Mouse (Mus musculus) hindbrain, embryonic 12.5 days (tissue): ENCODE data around the gene Acad11. TPM values are rescaled to one million over a fixed set of nuclear protein-coding genes. Genes with fewer than 3 reads are reported as not detected.

Experiments
- ATAC-seq: fragments of 200-750 bp; cut with Nextera tagmentation; 2 replicates; pipeline ENCODE4 v1.8.0; 2017; ENCODE audit warnings: moderate TSS enrichment; ENCODE audit not compliant: low FRiP score
- H3K27ac ChIP-seq: fragments of 300-500 bp; sonication (generic); 2 replicates; pipeline ENCODE4 v1.5.1; 2016; ENCODE audit warnings: mild to moderate bottlenecking
- H3K27me3 ChIP-seq: fragments of 300-500 bp; sonication (generic); 2 replicates; pipeline ENCODE4 v1.6.1; 2016; ENCODE audit warnings: mild to moderate bottlenecking
- H3K36me3 ChIP-seq: fragments of 300-500 bp; sonication (generic); 2 replicates; pipeline ENCODE4 v1.6.1; 2016; ENCODE audit warnings: mild to moderate bottlenecking
- H3K4me1 ChIP-seq: fragments of 300-500 bp; sonication (generic); 2 replicates; pipeline ENCODE4 v1.6.1; 2016
- H3K4me2 ChIP-seq: fragments of 300-500 bp; sonication (generic); replicated peaks from 2 replicates; pipeline ENCODE4 v1.6.1; 2016; ENCODE audit warnings: mild to moderate bottlenecking
- H3K4me3 ChIP-seq: fragments of 300-500 bp; sonication (generic); 2 replicates; pipeline ENCODE4 v1.5.1; 2016; ENCODE audit warnings: mild to moderate bottlenecking
- H3K9ac ChIP-seq: fragments of 300-500 bp; sonication (generic); 2 replicates; pipeline ENCODE4 v1.6.1; 2016; ENCODE audit warnings: mild to moderate bottlenecking, moderate library complexity
- H3K9me3 ChIP-seq: fragments of 300-500 bp; sonication (generic); replicated peaks from 2 replicates; pipeline ENCODE4 v1.6.1; 2016; ENCODE audit warnings: mild to moderate bottlenecking
- WGBS: fragments of 180-500 bp; shearing (Covaris S2); methylation state at CpG from one replicate; pipeline ENCODE4 v1.1.7; 2016; 5-methylcytosine and 5-hydroxymethylcytosine counted together
- polyA plus RNA-seq: library from polyadenylated mRNA; unstranded; fragments of >200 nt; fragmentation: Nextera tagmentation; extraction: Ambion mirVana; gene quantifications from 2 replicates; pipeline ENCODE4 v1.2.1, GENCODE M21; 2016

The Acad11 gene
- polyA plus RNA-seq, 1 experiment from 2014 or later = 9.5 TPM

DNA sequence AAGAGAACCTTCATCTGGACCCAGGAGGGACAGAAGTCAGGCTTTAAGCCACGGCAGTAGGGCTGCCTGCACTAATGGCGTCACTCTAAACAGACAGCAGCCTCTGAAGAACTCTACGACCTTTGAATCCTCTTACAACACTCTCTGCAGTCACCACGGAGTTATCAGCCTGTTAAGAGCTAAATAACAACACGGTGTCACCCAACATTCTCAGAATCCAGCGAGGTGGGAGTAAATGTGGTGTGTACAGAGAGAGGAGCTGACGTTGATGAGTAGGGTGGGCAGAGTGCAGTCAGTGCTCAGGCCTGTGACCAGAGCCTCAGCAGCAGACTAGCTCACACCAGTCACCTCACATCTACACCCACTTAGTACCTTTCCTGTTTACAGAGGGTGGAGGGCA, 97.9 kb downstream of the Acad11 start:
- peaks cover 96% of the 10 kb centered on the region for H3K36me3 ChIP-seq
- H3K9ac ChIP-seq = no peak overlapping the region
- no peak overlapping the region for H3K4me2 ChIP-seq
- no peak overlapping the region for H3K4me3 ChIP-seq
- no peak for ATAC-seq
- H3K9me3 ChIP-seq = no peaks in the 10 kb centered on the region
- no peaks in the 10 kb centered on the region for H3K27me3 ChIP-seq
- no peak overlapping the region for H3K27ac ChIP-seq
- WGBS = 95% methylated on average over 7 of the region's 7 CpGs
- no peaks in the 10 kb centered on the region for H3K4me1 ChIP-seq

DNA sequence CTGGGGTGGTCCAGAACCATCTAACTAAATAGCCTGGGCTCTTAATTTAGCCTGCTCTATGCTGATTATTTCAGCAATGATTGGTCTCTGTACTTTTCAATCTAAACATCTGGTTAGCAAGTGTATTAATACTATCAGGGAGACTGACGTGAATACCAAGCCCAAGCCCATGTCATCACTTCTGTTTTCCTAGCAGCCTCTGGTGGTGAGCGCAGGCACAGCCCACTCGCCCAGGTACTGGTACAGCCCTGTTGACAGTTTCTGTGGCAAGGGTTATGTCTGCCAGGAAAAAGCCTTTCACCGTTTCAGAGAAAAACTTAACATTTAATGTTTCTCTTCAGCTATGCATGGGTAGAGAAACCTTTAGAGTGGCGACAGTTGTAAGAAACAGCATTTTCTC, 101.0 kb downstream of the Acad11 start:
- no peaks in the 10 kb centered on the region for H3K4me1 ChIP-seq
- WGBS = 88% methylated on average over 5 of the region's 5 CpGs

DNA sequence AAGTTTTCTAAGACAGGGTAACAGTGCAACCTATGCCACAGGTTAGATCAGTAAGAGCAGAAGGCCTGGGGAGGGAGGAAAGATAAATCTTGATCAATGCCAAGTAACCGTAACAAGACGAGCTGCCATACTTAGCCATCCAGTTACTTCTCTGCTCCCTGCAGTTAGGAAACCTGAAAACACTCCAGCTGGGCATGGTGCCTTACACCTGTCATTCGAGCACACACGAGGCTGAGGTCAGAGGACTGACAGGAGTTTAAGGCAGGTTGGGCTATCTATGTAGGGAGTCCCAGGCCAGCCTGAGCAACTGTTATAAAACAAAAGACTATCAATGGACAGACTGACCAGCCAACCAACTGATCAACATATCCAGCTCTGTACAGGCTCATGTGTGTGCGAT, 102.7 kb downstream of the Acad11 start:
- H3K9me3 ChIP-seq = no peaks in the 10 kb centered on the region
- no peak overlapping the region for H3K27ac ChIP-seq
- no peak overlapping the region for H3K9ac ChIP-seq
- H3K4me1 ChIP-seq = no peaks in the 10 kb centered on the region
- H3K4me3 ChIP-seq = no peak overlapping the region
- no peak for ATAC-seq
- H3K36me3 ChIP-seq = peaks cover 80% of the 10 kb centered on the region
- 95% methylated on average over 5 of the region's 5 CpGs for WGBS
- H3K4me2 ChIP-seq = no peak overlapping the region
- H3K27me3 ChIP-seq = no peaks in the 10 kb centered on the region

More for the DNA sequence above, 101.0 kb downstream of the Acad11 start:
- Histone ChIP-seq H3K9me3 (no peaks in the 10 kb centered on the region), H3K4me2 (no peak overlapping the region), H3K27ac (no peak overlapping the region), H3K4me3 (no peak overlapping the region), H3K27me3 (no peaks in the 10 kb centered on the region), H3K36me3 (peaks cover 85% of the 10 kb centered on the region), H3K9ac (no peak overlapping the region)
- no peak for ATAC-seq

DNA sequence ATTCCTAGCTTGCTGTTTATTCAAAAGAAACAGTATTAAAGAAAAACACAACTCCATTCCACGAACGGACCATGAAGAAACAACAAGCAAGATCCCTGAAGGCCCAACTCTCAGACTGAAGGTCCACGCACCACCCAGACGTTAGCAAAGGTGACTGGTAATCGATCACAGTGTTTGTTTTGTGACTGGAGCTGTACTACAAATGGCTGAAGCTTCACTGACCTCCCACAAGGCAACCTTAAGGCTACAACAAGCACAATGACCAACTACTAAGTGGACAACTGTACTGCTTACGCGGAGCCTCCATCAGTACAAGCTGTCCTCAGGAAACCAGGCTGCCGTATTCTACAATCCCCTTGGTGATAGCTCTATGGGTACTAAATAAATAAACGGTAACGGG, 106.8 kb downstream of the Acad11 start:
- Histone ChIP-seq H3K4me3 (no peak overlapping the region), H3K4me1 (no peaks in the 10 kb centered on the region), H3K36me3 (peaks cover 66% of the 10 kb centered on the region), H3K9ac (no peak overlapping the region), H3K9me3 (no peaks in the 10 kb centered on the region), H3K27ac (no peak overlapping the region), H3K27me3 (no peaks in the 10 kb centered on the region), H3K4me2 (no peak overlapping the region)
- ATAC-seq = no peak
- 93% methylated on average over 10 of the region's 10 CpGs for WGBS

DNA sequence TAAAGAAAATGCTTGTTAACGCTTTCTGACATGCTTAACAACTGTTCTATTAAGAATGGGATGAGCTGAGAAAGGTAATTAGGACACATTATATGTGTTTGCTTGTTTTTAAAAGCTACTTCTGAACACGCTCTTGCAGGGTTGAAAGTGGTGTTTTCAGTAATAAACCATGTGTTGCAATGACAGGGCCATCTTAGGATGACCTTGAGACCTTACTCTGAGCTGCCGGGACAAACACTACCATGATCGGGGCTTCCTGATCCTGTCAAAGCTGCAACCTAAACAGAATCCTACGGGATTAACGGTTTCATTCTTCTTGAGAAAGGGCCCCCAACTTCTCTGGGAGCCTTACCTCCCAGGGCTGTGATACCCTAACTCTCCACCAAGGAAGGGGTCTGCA, 108.5 kb downstream of the Acad11 start:
- Histone ChIP-seq H3K4me1 (no peaks in the 10 kb centered on the region), H3K9me3 (no peaks in the 10 kb centered on the region), H3K36me3 (peaks cover 68% of the 10 kb centered on the region), H3K4me3 (no peak overlapping the region), H3K27me3 (no peaks in the 10 kb centered on the region), H3K4me2 (no peak overlapping the region), H3K9ac (no peak overlapping the region), H3K27ac (no peak overlapping the region)
- 92% methylated on average over 6 of the region's 6 CpGs for WGBS
- no peak for ATAC-seq

DNA sequence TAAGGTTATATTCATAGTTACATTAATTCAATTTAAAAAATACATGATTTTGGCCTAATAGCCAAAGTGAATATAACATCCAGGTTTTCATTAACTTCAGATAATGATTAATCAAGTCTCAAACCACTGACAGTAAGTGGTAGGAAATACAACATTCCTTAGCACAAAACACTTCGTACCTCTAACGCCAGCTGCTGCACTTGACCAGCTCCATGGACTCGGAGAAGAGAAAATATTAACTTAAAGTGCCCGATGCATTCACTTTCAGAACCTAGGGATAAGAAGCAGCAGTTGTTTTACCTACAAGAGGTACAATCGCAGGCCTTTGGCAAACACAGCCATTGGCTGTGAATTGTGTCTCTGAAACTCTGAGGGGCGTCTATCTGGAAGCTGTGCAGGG, 109.2 kb downstream of the Acad11 start:
- peaks cover 67% of the 10 kb centered on the region for H3K36me3 ChIP-seq
- WGBS = 96% methylated on average over 6 of the region's 6 CpGs

More for the DNA sequence above, 109.2 kb downstream of the Acad11 start:
- H3K27ac ChIP-seq = no peak overlapping the region
- H3K4me3 ChIP-seq = no peak overlapping the region
- no peak overlapping the region for H3K9ac ChIP-seq
- no peaks in the 10 kb centered on the region for H3K9me3 ChIP-seq
- no peaks in the 10 kb centered on the region for H3K4me1 ChIP-seq
- no peak for ATAC-seq
- no peak overlapping the region for H3K4me2 ChIP-seq
- no peaks in the 10 kb centered on the region for H3K27me3 ChIP-seq

Other genes with a start within 250 kb of the Acad11 start
- 6.6 and 7.3 TPM in 2 replicates for gene Nphp3, start 60.8 kb upstream of the Acad11 start, polyA plus RNA-seq
- not detected in 2 replicates for gene Gm28305, start 22.7 kb upstream of the Acad11 start, polyA plus RNA-seq
- gene Uba5, start 243 bp upstream of the Acad11 start, polyA plus RNA-seq = 69.2 and 72.4 TPM in 2 replicates
- 0.66 and 0.68 TPM in 2 replicates for gene Ackr4, start 63.6 kb downstream of the Acad11 start, polyA plus RNA-seq
- 23.2 and 29.3 TPM in 2 replicates for gene Dnajc13, start 199.6 kb downstream of the Acad11 start, polyA plus RNA-seq